Mouse (Mus musculus) brown adipose tissue, adult 24 weeks (tissue): Measurements from ENCODE around the gene Phf24. TPM values are rescaled to one million over a fixed set of nuclear protein-coding genes. Genes with fewer than 3 reads are reported as not detected.

ENCODE experiments used
- H3K27ac ChIP-seq: fragments of 200-500 bp; replicated peaks from 2 replicates; pipeline ENCODE4 v1.5.1; 2012; ENCODE audit warnings: low read depth, mild to moderate bottlenecking, low read length
- H3K4me1 ChIP-seq: fragments of 200-500 bp; 2 replicates; pipeline ENCODE4 v1.6.1; 2012; ENCODE audit warnings: low read length, mixed read lengths; ENCODE audit not compliant: control insufficient read depth, insufficient read depth, insufficient read length
- H3K4me3 ChIP-seq: fragments of 200-500 bp; 2 replicates; pipeline ENCODE4 v1.5.1; 2012; ENCODE audit warnings: low read depth, mild to moderate bottlenecking, low read length, moderate library complexity; ENCODE audit not compliant: insufficient read depth
- polyA plus RNA-seq: library from polyadenylated mRNA; stranded (reverse); fragments of >200 nt; gene quantifications from 2 replicates; pipeline ENCODE4 v1.2.4, GENCODE M21; 2012; ENCODE audit not compliant: missing spikeins, insufficient read depth, insufficient read length

Phf24 gene
- polyA plus RNA-seq, 1 experiment = not detected

GRCm38 (mm10) chr4:42951206-42952195, 35.0 kb downstream of the Phf24 start:
- Histone ChIP-seq H3K4me3 (no peak overlapping the region), H3K27ac (no peak overlapping the region)

GRCm38 (mm10) chr4:42952563-42952962, 36.1 kb downstream of the Phf24 start:
- Histone ChIP-seq H3K4me3 (no peak overlapping the region; the same call in 1 of the 2 replicates), H3K27ac (no peak overlapping the region), H3K4me1 (no peaks in the 10 kb centered on the region; the same call in 1 of the 2 replicates)

More at GRCm38 (mm10) chr4:42951206-42952195, 35.0 kb downstream of the Phf24 start:
- H3K4me1 ChIP-seq = no peaks in the 10 kb centered on the region; the same call in 1 of the 2 replicates

GRCm38 (mm10) chr4:42953435-42954094, 37.1 kb downstream of the Phf24 start:
- Histone ChIP-seq H3K4me1 (no peaks in the 10 kb centered on the region; the same call in 1 of the 2 replicates), H3K27ac (no peak overlapping the region; the same call in 1 of the 2 replicates), H3K4me3 (no peak overlapping the region)

GRCm38 (mm10) chr4:42954297-42954696, 37.8 kb downstream of the Phf24 start:
- Histone ChIP-seq H3K4me3 (no peak overlapping the region), H3K27ac (no peak overlapping the region), H3K4me1 (no peaks in the 10 kb centered on the region; the same call in 1 of the 2 replicates)

GRCm38 (mm10) chr4:42955200-42955599, 38.7 kb downstream of the Phf24 start:
- Histone ChIP-seq H3K4me1 (no peaks in the 10 kb centered on the region; the same call in 1 of the 2 replicates), H3K27ac (no peak overlapping the region), H3K4me3 (no peak overlapping the region)

- no peak overlapping the region for H3K27ac ChIP-seq
- H3K4me1 ChIP-seq = no peaks in the 10 kb centered on the region
- H3K4me3 ChIP-seq = no peak overlapping the region
Measured at GRCm38 (mm10) chr4:42956581-42956980, 40.1 kb downstream of the Phf24 start.

GRCm38 (mm10) chr4:42957306-42957705, 40.8 kb downstream of the Phf24 start:
- Histone ChIP-seq H3K27ac (no peak overlapping the region), H3K4me1 (no peaks in the 10 kb centered on the region), H3K4me3 (no peak overlapping the region)

GRCm38 (mm10) chr4:42957979-42958378, 41.5 kb downstream of the Phf24 start:
- Histone ChIP-seq H3K27ac (no peak overlapping the region), H3K4me1 (no peaks in the 10 kb centered on the region), H3K4me3 (no peak overlapping the region)

GRCm38 (mm10) chr4:42958942-42959341, 42.5 kb downstream of the Phf24 start:
- H3K4me3 ChIP-seq = no peak overlapping the region
- no peaks in the 10 kb centered on the region for H3K4me1 ChIP-seq
- H3K27ac ChIP-seq = no peak overlapping the region

- H3K27ac ChIP-seq = no peak overlapping the region
- H3K4me1 ChIP-seq = no peaks in the 10 kb centered on the region
- no peak overlapping the region for H3K4me3 ChIP-seq
Measured at GRCm38 (mm10) chr4:42959382-42959781, 42.9 kb downstream of the Phf24 start.

GRCm38 (mm10) chr4:42961592-42961991, 45.1 kb downstream of the Phf24 start:
- no peak overlapping the region for H3K4me3 ChIP-seq
- no peak overlapping the region for H3K27ac ChIP-seq
- H3K4me1 ChIP-seq = no peaks in the 10 kb centered on the region

- Histone ChIP-seq H3K4me1 (no peaks in the 10 kb centered on the region), H3K27ac (no peak overlapping the region), H3K4me3 (no peak overlapping the region)
Measured at GRCm38 (mm10) chr4:42963480-42963879, 47.0 kb downstream of the Phf24 start.

GRCm38 (mm10) chr4:42965039-42965719, 48.7 kb downstream of the Phf24 start:
- Histone ChIP-seq H3K27ac (no peak overlapping the region), H3K4me3 (no peak overlapping the region), H3K4me1 (no peaks in the 10 kb centered on the region)

- no peak within 1 kb of the TSS for H3K4me3 ChIP-seq
- H3K27ac ChIP-seq = no peak within 1 kb of the TSS
- no peaks in the 10 kb centered on the region for H3K4me1 ChIP-seq
Measured at GRCm38 (mm10) chr4:42969304-42969703, 52.8 kb downstream of the Phf24 start, which contains the start of gene 1700022I11Rik. 1700022I11Rik (plus strand) TSS chr4:42969604.

GRCm38 (mm10) chr4:42972952-42973351, 56.5 kb downstream of the Phf24 start:
- H3K4me3 ChIP-seq = no peak overlapping the region
- no peak overlapping the region for H3K27ac ChIP-seq
- no peaks in the 10 kb centered on the region for H3K4me1 ChIP-seq
